Mouse (Mus musculus) heart, adult 2 months (tissue): ENCODE results near the gene Susd4.

Experiments used
- CTCF ChIP-seq: fragments of 200-600 bp; IDR thresholded peaks from 2 replicates; pipeline ENCODE4 v1.8.1; 2022; ENCODE audit warnings: antibody characterized with exemption, mild to moderate bottlenecking, moderate library complexity
- EP300 ChIP-seq: fragments of 200-500 bp; IDR thresholded peaks from 2 replicates; pipeline ENCODE4 v1.6.1; 2011; ENCODE audit warnings: low read depth, low read length, control low read depth; ENCODE audit not compliant: insufficient read depth
- POLR2A ChIP-seq: fragments of 200-500 bp; IDR thresholded peaks from 2 replicates; pipeline ENCODE4 v1.6.1; 2011; ENCODE audit warnings: mild to moderate bottlenecking, low read depth, low read length, control low read depth; ENCODE audit not compliant: insufficient read depth

- TF ChIP-seq POLR2A, result no peak
- TF ChIP-seq CTCF, result no peak
- no peak for TF ChIP-seq EP300
These were observed 98.2 kb downstream of the Susd4 start for GRCm38 (mm10) chr1:182861671-182862358.
